Mouse (Mus musculus): ENCODE measurements around the gene Pum2. TPM values are rescaled to one million over a fixed set of nuclear protein-coding genes. Genes with fewer than 3 reads are reported as not detected.
"Not testable (repeated sequence)": the region's sequence is repeated elsewhere in the genome, so short reads cannot be mapped to it uniquely, and the experiment has no call there.

The Pum2 gene
- polyA plus RNA-seq, 1 experiment from 2014 or later: 47.9 TPM

GRCm38 (mm10) chr12:8650027-8650426 lies 23.9 kb upstream of the Pum2 start:
- H3K4me1 ChIP-seq; H3K36me3 ChIP-seq; H3K4me2 ChIP-seq; ATAC-seq (replicated peaks; ENCODE audit: low FRiP score); H3K4me3 ChIP-seq (replicated peaks); H3K9me3 ChIP-seq (replicated peaks); H3K27ac ChIP-seq; H3K27me3 ChIP-seq; H3K9ac ChIP-seq: not testable (repeated sequence)
- 58% methylated on average over 3 of the region's 3 CpGs for WGBS

- H3K9ac ChIP-seq: no peak overlapping the region
- H3K27me3 ChIP-seq: no peaks in the 10 kb centered on the region
- no peak overlapping the region for H3K27ac ChIP-seq
- H3K36me3 ChIP-seq: no peaks in the 10 kb centered on the region
- H3K4me1 ChIP-seq: peaks cover 2% of the 10 kb centered on the region; the same call in 1 of the 2 replicates
- no peak overlapping the region for H3K4me2 ChIP-seq
- no peak overlapping the region for H3K4me3 ChIP-seq (replicated peaks)
- no peaks in the 10 kb centered on the region for H3K9me3 ChIP-seq (replicated peaks)
- 75% methylated on average over 4 of the region's 4 CpGs for WGBS
- no peak for ATAC-seq (replicated peaks; ENCODE audit: low FRiP score)
Measured at GRCm38 (mm10) chr12:8656596-8656995, 17.3 kb upstream of the Pum2 start.

GRCm38 (mm10) chr12:8657116-8657515 lies 16.8 kb upstream of the Pum2 start:
- 71% methylated on average over 10 of the region's 10 CpGs for WGBS
- no peaks in the 10 kb centered on the region for H3K36me3 ChIP-seq
- ATAC-seq (replicated peaks; ENCODE audit: low FRiP score): no peak

GRCm38 (mm10) chr12:8657629-8658366 lies 16.1 kb upstream of the Pum2 start:
- Histone ChIP-seq H3K4me1 (peaks cover 7% of the 10 kb centered on the region), H3K4me2 (no peak overlapping the region), H3K4me3 (replicated peaks) (no peak overlapping the region), H3K9ac (no peak overlapping the region), H3K27ac (no peak overlapping the region), H3K9me3 (replicated peaks) (no peaks in the 10 kb centered on the region), H3K27me3 (no peaks in the 10 kb centered on the region), H3K36me3 (no peaks in the 10 kb centered on the region)
- WGBS: 77% methylated on average over 6 of the region's 6 CpGs
- ATAC-seq (replicated peaks; ENCODE audit: low FRiP score): 0 out of 2 replicates have a peak, but pooled peaks have one; percentile 54

More at GRCm38 (mm10) chr12:8657116-8657515, 16.8 kb upstream of the Pum2 start:
- Histone ChIP-seq H3K4me2 (no peak overlapping the region), H3K4me1 (peaks cover 4% of the 10 kb centered on the region), H3K9me3 (replicated peaks) (no peaks in the 10 kb centered on the region), H3K9ac (no peak overlapping the region), H3K4me3 (replicated peaks) (no peak overlapping the region), H3K27me3 (no peaks in the 10 kb centered on the region), H3K27ac (no peak overlapping the region)

- Histone ChIP-seq H3K4me1 (peaks cover 7% of the 10 kb centered on the region), H3K27me3 (no peaks in the 10 kb centered on the region), H3K9me3 (replicated peaks) (no peaks in the 10 kb centered on the region), H3K4me3 (replicated peaks) (no peak overlapping the region), H3K36me3 (no peaks in the 10 kb centered on the region), H3K9ac (no peak overlapping the region), H3K4me2 (no peak overlapping the region), H3K27ac (no peak overlapping the region)
- WGBS: 87% methylated on average over 15 of the region's 15 CpGs
- no peak for ATAC-seq (replicated peaks; ENCODE audit: low FRiP score)
Measured at GRCm38 (mm10) chr12:8659406-8660279, 14.3 kb upstream of the Pum2 start.

- no peaks in the 10 kb centered on the region for H3K9me3 ChIP-seq (replicated peaks)
- ATAC-seq (replicated peaks; ENCODE audit: low FRiP score): no peak
- no peak overlapping the region for H3K4me3 ChIP-seq (replicated peaks)
- H3K27ac ChIP-seq: no peak overlapping the region
- no peaks in the 10 kb centered on the region for H3K36me3 ChIP-seq
- H3K27me3 ChIP-seq: no peaks in the 10 kb centered on the region
- H3K4me1 ChIP-seq: peaks cover 7% of the 10 kb centered on the region
- H3K4me2 ChIP-seq: no peak overlapping the region
- H3K9ac ChIP-seq: no peak overlapping the region
- WGBS: 41% methylated on average over 3 of the region's 3 CpGs
Measured at GRCm38 (mm10) chr12:8661747-8662146, 12.2 kb upstream of the Pum2 start.

- Histone ChIP-seq H3K4me1 (peaks cover 7% of the 10 kb centered on the region), H3K9me3 (replicated peaks) (no peaks in the 10 kb centered on the region), H3K4me2 (no peak overlapping the region), H3K9ac (no peak overlapping the region), H3K27ac (no peak overlapping the region), H3K27me3 (no peaks in the 10 kb centered on the region), H3K36me3 (no peaks in the 10 kb centered on the region), H3K4me3 (replicated peaks) (no peak overlapping the region)
- ATAC-seq (replicated peaks; ENCODE audit: low FRiP score): no peak
- 19% methylated on average over 2 of the region's 2 CpGs for WGBS
Measured at GRCm38 (mm10) chr12:8662175-8662574, 11.8 kb upstream of the Pum2 start.

- Histone ChIP-seq H3K9me3 (replicated peaks) (no peaks in the 10 kb centered on the region), H3K36me3 (no peaks in the 10 kb centered on the region), H3K4me1 (peaks cover 7% of the 10 kb centered on the region), H3K27ac (no peak overlapping the region), H3K4me3 (replicated peaks) (no peak overlapping the region), H3K9ac (no peak overlapping the region), H3K4me2 (no peak overlapping the region), H3K27me3 (no peaks in the 10 kb centered on the region)
- no peak for ATAC-seq (replicated peaks; ENCODE audit: low FRiP score)
- WGBS: 72% methylated on average over 4 of the region's 4 CpGs
Measured at GRCm38 (mm10) chr12:8662721-8663120, 11.2 kb upstream of the Pum2 start.

GRCm38 (mm10) chr12:8667473-8668255 lies 6.3 kb upstream of the Pum2 start:
- H3K9me3 ChIP-seq (replicated peaks): no peaks in the 10 kb centered on the region
- WGBS: 81% methylated on average over 4 of the region's 4 CpGs
- no peak for ATAC-seq (replicated peaks; ENCODE audit: low FRiP score)
- no peak overlapping the region for H3K4me3 ChIP-seq (replicated peaks)
- no peak overlapping the region for H3K9ac ChIP-seq
- H3K27me3 ChIP-seq: no peaks in the 10 kb centered on the region
- H3K27ac ChIP-seq: no peak overlapping the region
- no peak overlapping the region for H3K4me2 ChIP-seq
- no peaks in the 10 kb centered on the region for H3K36me3 ChIP-seq
- no peaks in the 10 kb centered on the region for H3K4me1 ChIP-seq

- peaks cover 7% of the 10 kb centered on the region for H3K4me1 ChIP-seq
- 74% methylated on average over 4 of the region's 4 CpGs for WGBS
- H3K4me2 ChIP-seq: no peak overlapping the region
- H3K9me3 ChIP-seq (replicated peaks): no peaks in the 10 kb centered on the region
- H3K36me3 ChIP-seq: no peaks in the 10 kb centered on the region
- H3K4me3 ChIP-seq (replicated peaks): no peak overlapping the region
- H3K9ac ChIP-seq: no peak overlapping the region
- no peak for ATAC-seq (replicated peaks; ENCODE audit: low FRiP score)
- H3K27me3 ChIP-seq: no peaks in the 10 kb centered on the region
- no peak overlapping the region for H3K27ac ChIP-seq
Measured at GRCm38 (mm10) chr12:8669421-8669820, 4.5 kb upstream of the Pum2 start.

- no peaks in the 10 kb centered on the region for H3K27me3 ChIP-seq
- peaks cover 7% of the 10 kb centered on the region for H3K4me1 ChIP-seq
- no peaks in the 10 kb centered on the region for H3K36me3 ChIP-seq
- no peak overlapping the region for H3K4me3 ChIP-seq (replicated peaks)
- no peak for ATAC-seq (replicated peaks; ENCODE audit: low FRiP score)
- no peak overlapping the region for H3K9ac ChIP-seq
- 78% methylated on average over 3 of the region's 3 CpGs for WGBS
- H3K27ac ChIP-seq: no peak overlapping the region
- H3K9me3 ChIP-seq (replicated peaks): no peaks in the 10 kb centered on the region
- H3K4me2 ChIP-seq: no peak overlapping the region
Measured at GRCm38 (mm10) chr12:8669846-8670245, 4.1 kb upstream of the Pum2 start.

All from kidney, embryonic 15.5 days (tissue).